Mouse (Mus musculus) megakaryocyte, adult 5-6 weeks (primary cell): Measurements from ENCODE around the gene Adh5. TPM values are rescaled to one million over a fixed set of nuclear protein-coding genes. Genes with fewer than 3 reads are reported as not detected.

ENCODE experiments used
- ATAC-seq: 2 replicates; pipeline ENCODE4 v1.8.0; 2016; ENCODE audit warnings: mild to moderate bottlenecking, inconsistent platforms; ENCODE audit not compliant: poor library complexity, severe bottlenecking
- total RNA-seq, 2 experiments: library from RNA; stranded (forward) in 1 of 2; stranded (reverse) in 1 of 2; fragments of 153-499, 151-499 nt in 1 of 2; fragments of 221-1000, 200-1000 nt in 1 of 2; gene quantifications; 2 replicates each; pipeline versions ENCODE4 v1.2.3 to v1.2.4; 2015 to 2017

The Adh5 gene
- total RNA-seq, 2 experiments from 2014 or later, result 71.1 to 85.0 TPM

- ATAC-seq, result no peak
Observed at GRCm38 (mm10) chr3:138503754-138504153, 60.9 kb downstream of the Adh5 start.

Other genes starting within 250 kb of the Adh5 start
- not detected in 2 replicates for gene 4930579F01Rik, start 249.3 kb upstream of the Adh5 start, total RNA-seq (2015)
- gene 4930579F01Rik, start 249.3 kb upstream of the Adh5 start, total RNA-seq (2017), result not detected in 2 replicates
- gene Adh7, start 225.3 kb upstream of the Adh5 start, total RNA-seq (2015), result not detected in 2 replicates
- gene Adh7, start 225.3 kb upstream of the Adh5 start, total RNA-seq (2017), result not detected in 2 replicates
- 0.96 TPM in 1 of 2 replicates, not detected in the other for gene Adh1, start 182.1 kb upstream of the Adh5 start, total RNA-seq (2015)
- not detected in 2 replicates for gene Adh1, start 182.1 kb upstream of the Adh5 start, total RNA-seq (2017)
- not detected in 2 replicates for gene Adh6a, start 129.8 kb upstream of the Adh5 start, total RNA-seq (2015)
- not detected in 2 replicates for gene Adh6a, start 129.8 kb upstream of the Adh5 start, total RNA-seq (2017)
- gene Adh6b, start 101.3 kb upstream of the Adh5 start, total RNA-seq (2015), result not detected in 2 replicates
- not detected in 2 replicates for gene Adh6b, start 101.3 kb upstream of the Adh5 start, total RNA-seq (2017)
- not detected in 2 replicates for gene Adh4, start 27.6 kb upstream of the Adh5 start, total RNA-seq (2015)
- not detected in 2 replicates for gene Adh4, start 27.6 kb upstream of the Adh5 start, total RNA-seq (2017)
- gene Metap1, start 46.4 kb downstream of the Adh5 start, total RNA-seq (2015), result 20.9 and 24.0 TPM in 2 replicates
- 28.5 and 36.9 TPM in 2 replicates for gene Metap1, start 46.4 kb downstream of the Adh5 start, total RNA-seq (2017)
- gene Eif4e, start 83.1 kb downstream of the Adh5 start, total RNA-seq (2015), result 179 and 204 TPM in 2 replicates
- 106 and 108 TPM in 2 replicates for gene Eif4e, start 83.1 kb downstream of the Adh5 start, total RNA-seq (2017)